Mouse (Mus musculus) midbrain, embryonic 16.5 days (tissue): Measurements from ENCODE around the gene Tnfrsf26. TPM values are rescaled to one million over a fixed set of nuclear protein-coding genes. Genes with fewer than 3 reads are reported as not detected.
"Not testable (repeated sequence)": the region's sequence is repeated elsewhere in the genome, so short reads cannot be mapped to it uniquely, and the experiment has no call there.

Experiments
- ATAC-seq: fragments of 200-750 bp; cut with Nextera tagmentation; 2 replicates; pipeline ENCODE4 v1.8.0; 2017; ENCODE audit warnings: moderate TSS enrichment
- H3K27ac ChIP-seq: fragments of 300-500 bp; sonication (generic); 2 replicates; pipeline ENCODE4 v1.5.1; 2014; ENCODE audit warnings: mild to moderate bottlenecking, low read length, mixed read lengths
- H3K27me3 ChIP-seq: fragments of 300-500 bp; sonication (generic); 2 replicates; pipeline ENCODE4 v1.6.1; 2014; ENCODE audit warnings: low read depth, low read length, mixed read lengths; ENCODE audit not compliant: control insufficient read depth, insufficient read depth
- H3K36me3 ChIP-seq: fragments of 300-500 bp; sonication (generic); 2 replicates; pipeline ENCODE4 v1.6.1; 2014; ENCODE audit warnings: mild to moderate bottlenecking, low read length, moderate library complexity, mixed read lengths; ENCODE audit not compliant: control insufficient read depth, insufficient read depth
- H3K4me1 ChIP-seq: fragments of 300-500 bp; sonication (generic); 2 replicates; pipeline ENCODE4 v1.6.1; 2014; ENCODE audit warnings: mild to moderate bottlenecking, low read length, mixed read lengths; ENCODE audit not compliant: control insufficient read depth, insufficient read depth
- H3K4me2 ChIP-seq: fragments of 300-500 bp; sonication (generic); 2 replicates; pipeline ENCODE4 v1.6.1; 2014; ENCODE audit warnings: mild to moderate bottlenecking, low read length, mixed read lengths
- H3K4me3 ChIP-seq: fragments of 300-500 bp; sonication (generic); 2 replicates; pipeline ENCODE4 v1.5.1; 2014; ENCODE audit warnings: low read depth, mild to moderate bottlenecking, low read length, moderate library complexity, mixed read lengths
- H3K9ac ChIP-seq: fragments of 300-500 bp; sonication (generic); 2 replicates; pipeline ENCODE4 v1.6.1; 2014; ENCODE audit warnings: low read depth, low read length, mixed read lengths
- H3K9me3 ChIP-seq: fragments of 300-500 bp; sonication (generic); replicated peaks from 2 replicates; pipeline ENCODE4 v1.6.1; 2014; ENCODE audit warnings: mild to moderate bottlenecking, low read length, mixed read lengths; ENCODE audit not compliant: control insufficient read depth, poor library complexity, severe bottlenecking
- WGBS: fragments of 180-500 bp; shearing (Covaris S2); extraction: QIAGEN DNeasy Blood & Tissue Kit; methylation state at CpG from one replicate; pipeline ENCODE4 v1.1.7; 2014; 5-methylcytosine and 5-hydroxymethylcytosine counted together
- polyA plus RNA-seq: library from polyadenylated mRNA; unstranded; fragments of >200 nt; fragmentation: Nextera tagmentation; extraction: Ambion mirVana; gene quantifications from 2 replicates; pipeline ENCODE4 v1.2.1, GENCODE M21; 2015

The Tnfrsf26 gene
- polyA plus RNA-seq, result 0.16 and 0.24 TPM in 2 replicates

GRCm38 (mm10) chr7:143628540-143628939 is at the start of gene Tnfrsf26:
TSS of gene Tnfrsf26 (minus strand) at chr7:143628722.
- ATAC-seq, result no peak

DNA sequence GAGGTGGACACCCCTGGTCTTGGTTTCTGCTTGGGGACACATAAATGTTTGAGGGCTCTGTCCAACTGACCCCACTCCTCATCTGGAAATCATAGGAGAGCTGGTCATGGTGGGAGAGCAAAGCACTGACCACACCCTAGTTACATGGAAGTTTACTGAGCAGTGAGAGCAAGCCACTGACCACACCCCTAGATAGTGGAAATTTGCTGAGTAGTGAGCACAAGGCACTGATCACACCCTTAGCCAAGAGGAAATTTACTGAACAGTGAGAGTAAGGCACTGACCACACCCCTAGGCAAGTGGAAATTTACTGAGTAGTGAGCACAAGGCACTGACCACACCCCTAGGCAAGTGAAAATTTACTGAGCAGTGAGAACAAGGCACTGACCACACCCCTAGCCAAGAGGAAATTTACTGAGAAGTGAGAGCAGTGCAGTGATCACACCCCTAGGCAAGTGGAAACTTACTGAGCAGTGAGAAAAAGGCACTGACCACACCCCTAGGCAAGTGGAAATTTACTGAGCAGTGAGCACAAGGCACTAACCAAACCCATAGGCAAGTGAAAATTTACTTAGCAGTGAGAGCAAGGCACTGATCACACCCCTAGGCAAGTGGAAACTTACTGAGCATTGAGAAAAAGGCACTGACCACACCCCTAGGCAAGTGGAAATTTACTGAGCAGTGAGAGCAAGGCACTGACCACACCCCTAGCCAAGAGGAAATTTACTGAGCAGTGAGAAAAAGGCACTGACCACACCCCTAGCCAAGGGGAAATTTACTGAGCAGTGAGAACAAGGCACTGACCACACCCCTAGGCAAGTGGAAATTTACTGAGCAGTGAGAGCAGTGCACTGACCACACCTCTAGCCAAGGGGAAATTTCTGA is 38.1 kb upstream of the Tnfrsf26 start:
- Histone ChIP-seq H3K4me3 (no peak overlapping the region), H3K27me3 (no peaks in the 10 kb centered on the region), H3K4me1 (no peaks in the 10 kb centered on the region), H3K27ac (no peak overlapping the region), H3K36me3 (no peaks in the 10 kb centered on the region), H3K9ac (no peak overlapping the region), H3K9me3 (no peaks in the 10 kb centered on the region), H3K4me2 (no peak overlapping the region)
- no peak for ATAC-seq

More at GRCm38 (mm10) chr7:143628540-143628939, at the start of gene Tnfrsf26:
- H3K9me3 ChIP-seq, result no peaks in the 10 kb centered on the region
- no peak within 1 kb of the TSS for H3K9ac ChIP-seq
- H3K4me1 ChIP-seq, result no peaks in the 10 kb centered on the region
- WGBS, result 100% methylated on average over 1 of the region's 1 CpGs
- no peak within 1 kb of the TSS for H3K27ac ChIP-seq
- H3K4me3 ChIP-seq, result no peak within 1 kb of the TSS
- no peaks in the 10 kb centered on the region for H3K36me3 ChIP-seq
- H3K4me2 ChIP-seq, result no peak within 1 kb of the TSS
- no peaks in the 10 kb centered on the region for H3K27me3 ChIP-seq

DNA sequence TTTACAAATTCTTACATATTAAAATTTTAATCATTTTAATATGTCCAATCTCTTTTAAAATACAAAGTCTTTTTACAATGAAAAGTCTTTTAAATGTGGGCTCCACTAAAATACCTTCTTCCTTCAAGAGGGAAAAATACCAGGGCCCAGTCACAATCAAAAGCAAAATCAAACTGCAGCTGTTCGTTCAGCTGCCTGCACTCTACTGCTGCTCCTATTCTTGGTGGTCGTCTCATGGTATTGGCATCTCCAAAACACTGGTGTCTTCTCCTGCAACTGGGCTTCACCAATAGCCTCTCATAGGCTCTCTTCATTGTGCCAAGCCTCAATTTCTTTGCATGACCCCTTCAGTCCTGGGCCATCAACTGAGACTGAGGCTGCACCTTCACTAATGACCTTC is 34.9 kb upstream of the Tnfrsf26 start:
- no peak for ATAC-seq

DNA sequence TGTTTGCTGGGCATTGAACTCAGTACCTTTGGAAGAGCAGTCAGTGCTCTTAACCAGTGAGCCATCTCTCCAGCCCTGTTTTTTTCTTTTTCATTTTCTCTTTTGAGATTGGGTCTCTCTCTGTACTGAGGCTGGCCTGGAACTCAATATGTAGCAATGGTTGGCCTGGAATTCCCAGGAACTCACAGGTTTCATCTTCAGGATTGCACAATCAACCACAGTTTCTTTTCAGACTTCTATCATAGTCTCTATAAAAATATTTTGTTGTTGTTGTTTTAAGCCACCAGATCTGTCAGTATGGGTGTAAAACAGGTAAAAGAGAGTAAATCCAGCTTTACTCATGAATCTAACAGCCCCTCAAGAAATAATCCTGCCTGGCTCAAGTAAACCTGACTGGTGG is 32.3 kb upstream of the Tnfrsf26 start:
- no peaks in the 10 kb centered on the region for H3K27me3 ChIP-seq
- H3K36me3 ChIP-seq, result no peaks in the 10 kb centered on the region
- no peak overlapping the region for H3K4me2 ChIP-seq
- H3K4me3 ChIP-seq, result no peak overlapping the region
- H3K9me3 ChIP-seq, result no peaks in the 10 kb centered on the region
- H3K27ac ChIP-seq, result no peak overlapping the region
- H3K4me1 ChIP-seq, result no peaks in the 10 kb centered on the region
- no peak overlapping the region for H3K9ac ChIP-seq
- no peak for ATAC-seq

More for the DNA sequence above, 34.9 kb upstream of the Tnfrsf26 start:
- WGBS, result 89% methylated on average over 2 of the region's 2 CpGs
- H3K36me3 ChIP-seq, result no peaks in the 10 kb centered on the region
- no peak overlapping the region for H3K4me2 ChIP-seq
- no peak overlapping the region for H3K9ac ChIP-seq
- H3K27ac ChIP-seq, result no peak overlapping the region
- no peaks in the 10 kb centered on the region for H3K4me1 ChIP-seq
- no peak overlapping the region for H3K4me3 ChIP-seq
- no peaks in the 10 kb centered on the region for H3K9me3 ChIP-seq
- no peaks in the 10 kb centered on the region for H3K27me3 ChIP-seq

GRCm38 (mm10) chr7:143649769-143650346 is 21.3 kb upstream of the Tnfrsf26 start:
- H3K9ac ChIP-seq, H3K27ac ChIP-seq, H3K4me1 ChIP-seq, H3K36me3 ChIP-seq, H3K9me3 ChIP-seq, H3K27me3 ChIP-seq: not testable (repeated sequence)
- peak overlapping the region; percentile 95 for H3K4me2 ChIP-seq
- 55% methylated on average over 10 of the region's 10 CpGs for WGBS
- ATAC-seq, result peak; percentile 57; the same call in 1 of the 2 replicates
- peak overlapping the region; percentile 62 for H3K4me3 ChIP-seq

GRCm38 (mm10) chr7:143649034-143649768 is 20.7 kb upstream of the Tnfrsf26 start, which contains the start of gene Tnfrsf22:
TSS of gene Tnfrsf22 (minus strand) at chr7:143649661.
- peak; percentile 99 for ATAC-seq
- Histone ChIP-seq H3K9ac (peak within 1 kb of the TSS; percentile 74), H3K4me1 (no peaks in the 10 kb centered on the region), H3K4me3 (peak within 1 kb of the TSS; percentile 62), H3K9me3 (no peaks in the 10 kb centered on the region), H3K27ac (no peak within 1 kb of the TSS), H3K27me3 (no peaks in the 10 kb centered on the region), H3K4me2 (peak within 1 kb of the TSS; percentile 95), H3K36me3 (no peaks in the 10 kb centered on the region)
- 1% methylated on average over 39 of the region's 39 CpGs for WGBS

- not testable (repeated sequence) for H3K4me3 ChIP-seq, H3K27me3 ChIP-seq, H3K4me2 ChIP-seq, H3K9me3 ChIP-seq, H3K36me3 ChIP-seq, H3K27ac ChIP-seq, H3K9ac ChIP-seq, H3K4me1 ChIP-seq, ATAC-seq
- WGBS, result 91% methylated on average over 2 of the region's 2 CpGs
These were observed 15.4 kb upstream of the Tnfrsf26 start for GRCm38 (mm10) chr7:143643949-143644348.

DNA sequence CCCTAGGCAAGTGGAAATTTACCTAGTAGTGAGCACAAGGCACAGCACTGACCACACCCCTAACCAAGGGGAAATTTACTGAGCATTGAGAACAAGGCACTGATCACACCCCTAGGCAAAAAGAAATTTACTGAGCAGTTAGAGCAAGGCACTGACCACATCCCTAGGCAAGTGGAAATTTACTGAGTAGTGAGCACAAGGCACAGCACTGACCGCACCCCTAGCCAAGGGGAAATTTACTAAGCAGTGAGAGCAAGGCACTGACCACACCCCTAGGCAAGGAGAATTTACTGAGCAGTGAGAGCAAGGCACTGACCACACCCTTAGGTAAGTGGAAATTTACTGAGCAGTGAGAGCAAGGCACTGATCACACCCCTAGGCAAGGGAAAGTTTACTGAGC is 8.2 kb upstream of the Tnfrsf26 start:
- no peak overlapping the region for H3K4me3 ChIP-seq
- no peak for ATAC-seq
- 100% methylated on average over 1 of the region's 1 CpGs for WGBS
- H3K9me3 ChIP-seq, result no peaks in the 10 kb centered on the region
- no peak overlapping the region for H3K27ac ChIP-seq
- H3K4me2 ChIP-seq, result no peak overlapping the region
- no peaks in the 10 kb centered on the region for H3K27me3 ChIP-seq
- no peaks in the 10 kb centered on the region for H3K36me3 ChIP-seq
- no peaks in the 10 kb centered on the region for H3K4me1 ChIP-seq
- H3K9ac ChIP-seq, result no peak overlapping the region

GRCm38 (mm10) chr7:143631503-143631902 is 3.0 kb upstream of the Tnfrsf26 start:
- Histone ChIP-seq H3K4me1 (no peaks in the 10 kb centered on the region), H3K27me3 (no peaks in the 10 kb centered on the region), H3K4me2 (no peak overlapping the region), H3K9me3 (no peaks in the 10 kb centered on the region), H3K36me3 (no peaks in the 10 kb centered on the region), H3K9ac (no peak overlapping the region), H3K27ac (no peak overlapping the region), H3K4me3 (no peak overlapping the region)
- ATAC-seq, result no peak
- WGBS, result 66% methylated on average over 2 of the region's 2 CpGs
